Mouse (Mus musculus) heart, adult 2 months (tissue): ENCODE measurements at regions not wholly inside any gene's neighbourhood (a gene's known extent, or its start where the extent isn't known, plus 50 kb on each side); places are given as distances from the start of the nearest gene placed in this dataset.

ENCODE experiments used
- CTCF ChIP-seq: fragments of 200-600 bp; IDR thresholded peaks from 2 replicates; pipeline ENCODE4 v1.8.1; 2022; ENCODE audit warnings: antibody characterized with exemption, mild to moderate bottlenecking, moderate library complexity
- EP300 ChIP-seq: fragments of 200-500 bp; IDR thresholded peaks from 2 replicates; pipeline ENCODE4 v1.6.1; 2011; ENCODE audit warnings: low read depth, low read length, control low read depth; ENCODE audit not compliant: insufficient read depth
- POLR2A ChIP-seq: fragments of 200-500 bp; IDR thresholded peaks from 2 replicates; pipeline ENCODE4 v1.6.1; 2011; ENCODE audit warnings: mild to moderate bottlenecking, low read depth, low read length, control low read depth; ENCODE audit not compliant: insufficient read depth

- no peak for TF ChIP-seq CTCF
- no peak for TF ChIP-seq POLR2A
- TF ChIP-seq EP300, result no peak
Observed at GRCm38 (mm10) chr7:83235659-83236058, 349.1 kb upstream of the Tmc3 start.
